Mouse (Mus musculus): ENCODE results near the gene Cpt1a. TPM values are rescaled to one million over a fixed set of nuclear protein-coding genes. Genes with fewer than 3 reads are reported as not detected.

The Cpt1a gene
- polyA plus RNA-seq, 1 experiment from 2014 or later, result 104 TPM

DNA sequence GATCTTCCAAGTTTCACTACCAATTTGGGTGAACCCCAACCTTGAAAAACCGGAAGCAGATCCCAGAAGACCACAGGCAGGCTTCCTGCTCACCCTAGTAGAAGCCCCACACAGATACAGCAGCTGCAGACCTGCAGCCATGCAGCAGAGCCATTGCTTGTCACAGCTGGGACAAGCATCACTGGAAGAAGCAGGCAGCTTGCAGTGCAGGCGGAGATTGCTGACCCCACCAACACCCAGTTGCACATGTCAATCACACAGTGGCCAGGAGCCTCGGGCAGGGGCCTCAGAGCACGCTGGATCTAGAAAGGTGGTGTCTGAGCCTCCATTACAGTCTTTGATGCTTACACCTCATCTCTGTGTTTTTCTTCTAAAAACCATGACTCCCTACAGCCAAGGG is 112.0 kb downstream of the Cpt1a start:
- Histone ChIP-seq H3K27me3 (replicated peaks; ENCODE audit: control insufficient read depth, insufficient read depth, low read length) (no peaks in the 10 kb centered on the region), H3K27ac (ENCODE audit: low read depth, low read length) (no peak overlapping the region), H3K4me1 (replicated peaks; ENCODE audit: control insufficient read depth, insufficient read depth, low read length) (no peaks in the 10 kb centered on the region), H3K9ac (ENCODE audit: low read depth, low read length) (no peak overlapping the region), H3K4me3 (ENCODE audit: low read depth, low read length) (no peak overlapping the region), H3K36me3 (ENCODE audit: control insufficient read depth, insufficient read depth) (no peaks in the 10 kb centered on the region), H3K4me2 (replicated peaks; ENCODE audit: low read depth) (no peak overlapping the region), H3K9me3 (ENCODE audit: control insufficient read depth) (no peaks in the 10 kb centered on the region)
- TF ChIP-seq CTCF (IDR thresholded peaks at IDR 0.05; ENCODE audit: low read depth), result no peak
- no peak for ATAC-seq
- WGBS, result 48% methylated on average over 4 of the region's 4 CpGs

DNA sequence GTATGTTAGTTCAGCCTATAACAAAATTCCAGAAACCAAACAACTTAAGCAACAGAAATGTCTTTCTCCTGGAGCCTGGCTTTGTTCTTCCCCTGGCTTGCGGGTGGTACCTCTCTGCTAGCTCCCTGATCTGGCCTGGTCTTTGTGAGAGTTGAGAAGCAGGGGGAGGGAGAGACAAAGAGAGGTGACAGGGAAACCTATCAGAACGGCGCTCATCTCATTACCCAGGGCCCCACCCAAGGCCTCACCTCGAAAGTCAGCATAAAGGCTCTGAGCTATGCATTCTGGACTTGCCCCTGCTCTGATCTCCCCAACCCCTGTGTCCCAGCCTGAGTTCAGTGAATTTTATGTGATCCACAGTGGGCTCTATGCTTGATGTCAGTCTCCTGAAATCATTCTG is 112.5 kb downstream of the Cpt1a start:
- no peak overlapping the region for H3K4me2 ChIP-seq (replicated peaks; ENCODE audit: low read depth)
- 31% methylated on average over 4 of the region's 4 CpGs for WGBS
- H3K36me3 ChIP-seq (ENCODE audit: control insufficient read depth, insufficient read depth), result no peaks in the 10 kb centered on the region
- no peak overlapping the region for H3K9ac ChIP-seq (ENCODE audit: low read depth, low read length)
- H3K9me3 ChIP-seq (ENCODE audit: control insufficient read depth), result no peaks in the 10 kb centered on the region
- H3K4me1 ChIP-seq (replicated peaks; ENCODE audit: control insufficient read depth, insufficient read depth, low read length), result no peaks in the 10 kb centered on the region
- no peak for ATAC-seq
- H3K27ac ChIP-seq (ENCODE audit: low read depth, low read length), result no peak overlapping the region
- no peaks in the 10 kb centered on the region for H3K27me3 ChIP-seq (replicated peaks; ENCODE audit: control insufficient read depth, insufficient read depth, low read length)
- no peak for TF ChIP-seq CTCF (IDR thresholded peaks at IDR 0.05; ENCODE audit: low read depth)
- H3K4me3 ChIP-seq (ENCODE audit: low read depth, low read length), result no peak overlapping the region

Small RNA genes within 50 kb of the gene (microRNA-seq; reads per million reads assigned to microRNA genes)
- not detected for gene Mir6984

Other genes starting within 250 kb of the Cpt1a start
- 69.1 and 75.1 TPM in 2 replicates for gene Mrpl21, start 39.4 kb upstream of the Cpt1a start, polyA plus RNA-seq (2015; fragmentation: Nextera tagmentation; extraction: Ambion mirVana)
- 3.2 and 3.7 TPM in 2 replicates for gene Ighmbp2, start 39.3 kb upstream of the Cpt1a start, polyA plus RNA-seq (2015; fragmentation: Nextera tagmentation; extraction: Ambion mirVana)
- gene Tesmin, start 66.5 kb downstream of the Cpt1a start, polyA plus RNA-seq (2015; fragmentation: Nextera tagmentation; extraction: Ambion mirVana), result 1.1 and 1.3 TPM in 2 replicates
- gene Gal, start 92.2 kb downstream of the Cpt1a start, polyA plus RNA-seq (2015; fragmentation: Nextera tagmentation; extraction: Ambion mirVana), result 38.7 and 42.3 TPM in 2 replicates

Data from intestine, postnatal 0 days (tissue).